Comparison of ENCODE assay signal across 10 mouse cellular contexts in genomic region chr9:64114646-64115045, GRCm38 (mm10). TPM values are rescaled to one million over a fixed set of nuclear protein-coding genes. Genes with fewer than 3 reads are reported as not detected.
DNase-seq lines count a peak whose midpoint lies in the region; ATAC-seq and TF ChIP-seq lines count a peak whose summit lies in the region.
"Had no signal": no experiment of that assay in that cellular context is flagged by ENCODE, and none has a peak within 500 bp of the region (broad histone marks: within the 10 kb centered on the region; RNA-seq: fewer than 3 reads in every experiment).

No protein-coding gene starts in this region.

- in situ Hi-C loops in Patski (cut with MboI; ENCODE audit: low pct_unique_long_range_greater_than_20kb): no loop called here

- POLR2A ChIA-PET in Patski (lab: Charles Lee): interaction anchor here (0.7 kb wide), 1 partner anchor 146 kb away, joined by 3 read pairs; no protein-coding TSS in a partner anchor

- no peak for TF ChIP-seq POLR2A in kidney, adult 2 months (IDR thresholded peaks at IDR 0.05; ENCODE audit: low read depth, low read length)

- H3K27ac ChIP-seq in kidney, adult 2 months (ENCODE audit: insufficient read depth, low read depth, low read length): no peak overlapping the region

- H3K4me1 ChIP-seq in kidney, adult 2 months (ENCODE audit: control insufficient read depth, insufficient read depth, low read length): peaks cover 3% of the 10 kb centered on the region; the same call in 1 of the 2 replicates

- TF ChIP-seq CTCF in kidney, adult 2 months (conservative IDR thresholded peaks at IDR 0.05; ENCODE audit: insufficient read depth, insufficient read length, low read depth, low read length): no peak
- TF ChIP-seq CTCF in Patski (IDR thresholded peaks at IDR 0.05): no peak

- peak; percentile 56 for ATAC-seq in Patski

- CTCF ChIA-PET in Patski (lab: Charles Lee): interaction anchor here (1.0 to 1.3 kb wide), 2 partner anchors 14 to 27 kb away, joined by 3 read pairs; no protein-coding TSS in a partner anchor

- no peaks in the 10 kb centered on the region for H3K27me3 ChIP-seq in kidney, adult 2 months (replicated peaks; ENCODE audit: control insufficient read depth, insufficient read depth, low read length)
- no peaks in the 10 kb centered on the region for H3K27me3 ChIP-seq in Patski

- no peaks in the 10 kb centered on the region for H3K36me3 ChIP-seq in kidney, adult 2 months (ENCODE audit: control insufficient read depth, insufficient read depth, low read length)

- peak; percentile 43 for DNase-seq in kidney, postnatal 14 days
- DNase-seq in kidney, adult 2 months: no peak
- DNase-seq in Patski (ENCODE audit: low read depth, low spot score): no peak
- DNase-seq in forelimb bud, embryonic 11.5 days (ENCODE audit: low read depth, low spot score): peak; percentile 16
- DNase-seq in lung, postnatal 4 days: peak; percentile 43 to 71
- DNase-seq in adrenal gland, postnatal 4 days (ENCODE audit: low spot score in 2 of 2): no peak
- no peak for DNase-seq in adrenal gland, postnatal 14 days
- DNase-seq: cerebellum, adult 2 months; gastrocnemius, postnatal 14 days had no signal

- no peak overlapping the region for H3K4me3 ChIP-seq in kidney, adult 2 months (ENCODE audit: insufficient read depth, low read depth, low read length)

- 13% methylated on average over 2 of the region's 2 CpGs for WGBS in kidney, adult 2 months

RNA-seq across cellular contexts. Expression of gene Lctl, which starts 2.3 kb away (rescaled TPM):
- polyA plus RNA-seq in kidney, adult 2 months (2012; rRNA removed): 5.1 and 6.9 TPM in 2 replicates
- polyA plus RNA-seq in Patski (2021): 2.2 TPM
- 1 to 10 TPM in 1 of 2 experiments, under 1 TPM in 1; 0.87 to 1.1 TPM for total RNA-seq in adrenal gland, postnatal 4 days (2021)
- 1.6 and 1.9 TPM in 2 replicates for total RNA-seq in adrenal gland, postnatal 14 days (2021)
- polyA plus RNA-seq: liver, embryonic 16.5 days had no signal

RNA-seq across cellular contexts. Expression of gene Zwilch, which starts 58.3 kb away (rescaled TPM):
- 0.35 and 0.77 TPM in 2 replicates for polyA plus RNA-seq in kidney, adult 2 months (2012; rRNA removed)
- 35.4 TPM for polyA plus RNA-seq in Patski (2021)
- total RNA-seq in adrenal gland, postnatal 4 days (2021): 10 to 100 TPM; 19.2 to 19.9 TPM
- 6.3 and 7.0 TPM in 2 replicates for total RNA-seq in adrenal gland, postnatal 14 days (2021)

RNA-seq across cellular contexts. Expression of gene Rpl4, which starts 58.5 kb away (rescaled TPM):
- polyA plus RNA-seq in kidney, adult 2 months (2012; rRNA removed): 373 and 421 TPM in 2 replicates
- 1,287 TPM for polyA plus RNA-seq in Patski (2021)
- total RNA-seq in adrenal gland, postnatal 4 days (2021): 1,000 to 10,000 TPM; 1,230 to 1,246 TPM
- total RNA-seq in adrenal gland, postnatal 14 days (2021): 872 and 1,008 TPM in 2 replicates

Comparison
In these comparisons a context has a peak if more than half of its experiments do, and no peak if none do; other contexts are left out.
1. DNase-seq: peak in kidney, postnatal 14 days (single experiment), forelimb bud, embryonic 11.5 days (single experiment) and lung, postnatal 4 days (2 of 2); none in kidney, adult 2 months (single experiment), Patski (single experiment), adrenal gland, postnatal 4 days (0 of 2) and adrenal gland, postnatal 14 days (single experiment).